In the genomic region with DNA sequence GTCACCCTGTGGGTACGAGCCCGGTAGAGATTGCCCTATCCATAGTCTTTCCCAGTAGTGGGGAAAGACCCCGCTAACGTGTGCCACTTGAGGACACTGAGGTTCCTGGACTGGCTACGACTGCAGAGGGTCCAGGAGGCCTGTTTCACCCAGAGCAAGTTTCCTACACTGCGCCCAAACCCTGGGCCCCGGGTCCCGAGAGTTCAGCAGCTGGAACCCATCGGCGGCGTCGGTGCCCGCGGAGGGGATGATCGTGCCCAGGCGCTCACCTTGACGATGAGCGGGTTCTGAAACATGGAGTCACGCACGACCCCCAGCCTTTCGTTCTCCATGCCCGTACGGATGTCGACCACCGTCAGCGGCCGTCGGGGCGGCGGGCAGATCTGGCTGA, we compare ENCODE assay signal across 8 mouse cellular contexts. TPM values are rescaled to one million over a fixed set of nuclear protein-coding genes. Genes with fewer than 3 reads are reported as not detected.
DNase-seq lines count a peak whose midpoint lies in the region; ATAC-seq and TF ChIP-seq lines count a peak whose summit lies in the region.

No protein-coding gene starts in this region.

- DNase-seq in left cerebral cortex, adult 2 months (ENCODE audit: extremely low spot score in 1 of 2, low spot score in 2 of 2), result no peak
- no peak for DNase-seq in left cerebral cortex, postnatal 25 days (ENCODE audit: low spot score in 2 of 2)
- no peak for DNase-seq in embryonic facial prominence, embryonic 14.5 days (ENCODE audit: low spot score)
- DNase-seq in urinary bladder, postnatal 10 days (ENCODE audit: low spot score), result no peak
- no peak for DNase-seq in layer of hippocampus, adult 11-12 months (ENCODE audit: low spot score)
- no peak for DNase-seq in natural killer cell, adult 2 months (ENCODE audit: low spot score in 2 of 2)

- H3K4me1 ChIP-seq in embryonic facial prominence, embryonic 14.5 days (ENCODE audit: control insufficient read depth, insufficient read depth, low read length), result no peaks in the 10 kb centered on the region
- H3K4me1 ChIP-seq in intestine, embryonic 16.5 days (ENCODE audit: control insufficient read depth, insufficient read depth, low read length), result peaks cover 10% of the 10 kb centered on the region
- H3K4me1 ChIP-seq in neural tube, embryonic 12.5 days, result peaks cover 8% of the 10 kb centered on the region

- H3K9me3 ChIP-seq in embryonic facial prominence, embryonic 14.5 days (ENCODE audit: control insufficient read depth, low read length), result no peaks in the 10 kb centered on the region
- no peaks in the 10 kb centered on the region for H3K9me3 ChIP-seq in intestine, embryonic 16.5 days (ENCODE audit: control insufficient read depth, low read length)
- no peaks in the 10 kb centered on the region for H3K9me3 ChIP-seq in neural tube, embryonic 12.5 days

- H3K9ac ChIP-seq in embryonic facial prominence, embryonic 14.5 days (ENCODE audit: low read depth, low read length), result peak overlapping the region; percentile 56
- peak overlapping the region; percentile 73 for H3K9ac ChIP-seq in intestine, embryonic 16.5 days (ENCODE audit: low read depth, low read length)
- H3K9ac ChIP-seq in neural tube, embryonic 12.5 days, result peak overlapping the region; percentile 52; the same call in 1 of the 2 replicates

- peak overlapping the region; percentile 60 for H3K4me2 ChIP-seq in embryonic facial prominence, embryonic 14.5 days (ENCODE audit: low read depth, low read length)
- H3K4me2 ChIP-seq in intestine, embryonic 16.5 days (ENCODE audit: low read depth, low read length), result peak overlapping the region; percentile 99
- peak overlapping the region; percentile 83 for H3K4me2 ChIP-seq in neural tube, embryonic 12.5 days (replicated peaks)

- peaks cover 13% of the 10 kb centered on the region; the same call in 1 of the 2 replicates for H3K27me3 ChIP-seq in embryonic facial prominence, embryonic 14.5 days (replicated peaks; ENCODE audit: control insufficient read depth, insufficient read depth, low read length)
- H3K27me3 ChIP-seq in intestine, embryonic 16.5 days (replicated peaks; ENCODE audit: control insufficient read depth, insufficient read depth, low read length), result no peaks in the 10 kb centered on the region
- H3K27me3 ChIP-seq in neural tube, embryonic 12.5 days (replicated peaks), result peaks cover 22% of the 10 kb centered on the region

- TF ChIP-seq CTCF in left cerebral cortex, adult 2 months (IDR thresholded peaks at IDR 0.05), result no peak

- no peaks in the 10 kb centered on the region for H3K36me3 ChIP-seq in embryonic facial prominence, embryonic 14.5 days (ENCODE audit: control insufficient read depth, insufficient read depth, low read length)
- no peaks in the 10 kb centered on the region for H3K36me3 ChIP-seq in intestine, embryonic 16.5 days (ENCODE audit: control insufficient read depth, insufficient read depth, low read length)
- no peaks in the 10 kb centered on the region for H3K36me3 ChIP-seq in neural tube, embryonic 12.5 days

- under 1% methylated on average over 29 of the region's 30 CpGs for WGBS in embryonic facial prominence, embryonic 14.5 days
- 1% methylated on average over 30 of the region's 30 CpGs for WGBS in intestine, embryonic 16.5 days
- 2% methylated on average over 30 of the region's 30 CpGs for WGBS in neural tube, embryonic 12.5 days

- intact Hi-C loops in left cerebral cortex, adult 2 months (cut with DNase I), result loop anchor here (5.0 to 10.0 kb wide), 2 partner anchors 77 to 470 kb away; a partner anchor contains a TSS
- intact Hi-C loops in left cerebral cortex, postnatal 25 days (cut with DNase I), result loop anchor here (1.0 kb wide), 1 partner anchor 298 kb away; no protein-coding TSS in a partner anchor

- H3K4me3 ChIP-seq in left cerebral cortex, adult 2 months, result peak overlapping the region; percentile 39
- peak overlapping the region; percentile 40 for H3K4me3 ChIP-seq in embryonic facial prominence, embryonic 14.5 days (ENCODE audit: low read depth, low read length)
- H3K4me3 ChIP-seq in intestine, embryonic 16.5 days (ENCODE audit: low read length), result peak overlapping the region; percentile 53
- peak overlapping the region; percentile 43 for H3K4me3 ChIP-seq in neural tube, embryonic 12.5 days

- ATAC-seq in embryonic facial prominence, embryonic 14.5 days (ENCODE audit: low read depth), result peak; percentile 14; the same call in 1 of the 2 replicates
- peak; percentile 63 for ATAC-seq in intestine, embryonic 16.5 days
- ATAC-seq in neural tube, embryonic 12.5 days (ENCODE audit: low FRiP score, low read depth), result no peak; the same call in 1 of the 2 replicates

- H3K27ac ChIP-seq in left cerebral cortex, adult 2 months, result no peak overlapping the region
- H3K27ac ChIP-seq in embryonic facial prominence, embryonic 14.5 days (replicated peaks; ENCODE audit: low read depth, low read length), result no peak overlapping the region
- H3K27ac ChIP-seq in intestine, embryonic 16.5 days (ENCODE audit: low read length), result no peak overlapping the region
- H3K27ac ChIP-seq in neural tube, embryonic 12.5 days, result no peak overlapping the region

RNA-seq across cellular contexts. Expression of a gene that starts 0.3 kb away (rescaled TPM):
- under 1 TPM in 1 of 2 experiments, not detected in 1; 0.47 TPM for total RNA-seq in left cerebral cortex, adult 2 months (2021)
- total RNA-seq in left cerebral cortex, postnatal 25 days (2021), result under 1 TPM in 1 of 2 experiments, not detected in 1; 0.34 TPM
- polyA plus RNA-seq in embryonic facial prominence, embryonic 14.5 days (2014; fragmentation: Nextera tagmentation; extraction: Ambion mirVana), result 0.29 and 0.79 TPM in 2 replicates
- 0.17 and 0.31 TPM in 2 replicates for polyA plus RNA-seq in intestine, embryonic 16.5 days (2015; fragmentation: Nextera tagmentation; extraction: Ambion mirVana)
- 0.22 and 0.28 TPM in 2 replicates for polyA plus RNA-seq in neural tube, embryonic 12.5 days (2016; fragmentation: Nextera tagmentation; extraction: Ambion mirVana)

RNA-seq across cellular contexts. Expression of a gene that starts 5.5 kb away (rescaled TPM):
- 10 to 100 TPM; 10.4 to 11.7 TPM for total RNA-seq in left cerebral cortex, adult 2 months (2021)
- 10 to 100 TPM in 1 of 2 experiments, 1 to 10 TPM in 1; 9.6 to 10.9 TPM for total RNA-seq in left cerebral cortex, postnatal 25 days (2021)
- polyA plus RNA-seq in embryonic facial prominence, embryonic 14.5 days (2014; fragmentation: Nextera tagmentation; extraction: Ambion mirVana), result 7.0 and 7.4 TPM in 2 replicates
- polyA plus RNA-seq in intestine, embryonic 16.5 days (2015; fragmentation: Nextera tagmentation; extraction: Ambion mirVana), result 7.6 and 9.2 TPM in 2 replicates
- 10.3 and 13.5 TPM in 2 replicates for polyA plus RNA-seq in neural tube, embryonic 12.5 days (2016; fragmentation: Nextera tagmentation; extraction: Ambion mirVana)
